10 mouse cellular contexts compared by ENCODE assay signal in the genomic region with DNA sequence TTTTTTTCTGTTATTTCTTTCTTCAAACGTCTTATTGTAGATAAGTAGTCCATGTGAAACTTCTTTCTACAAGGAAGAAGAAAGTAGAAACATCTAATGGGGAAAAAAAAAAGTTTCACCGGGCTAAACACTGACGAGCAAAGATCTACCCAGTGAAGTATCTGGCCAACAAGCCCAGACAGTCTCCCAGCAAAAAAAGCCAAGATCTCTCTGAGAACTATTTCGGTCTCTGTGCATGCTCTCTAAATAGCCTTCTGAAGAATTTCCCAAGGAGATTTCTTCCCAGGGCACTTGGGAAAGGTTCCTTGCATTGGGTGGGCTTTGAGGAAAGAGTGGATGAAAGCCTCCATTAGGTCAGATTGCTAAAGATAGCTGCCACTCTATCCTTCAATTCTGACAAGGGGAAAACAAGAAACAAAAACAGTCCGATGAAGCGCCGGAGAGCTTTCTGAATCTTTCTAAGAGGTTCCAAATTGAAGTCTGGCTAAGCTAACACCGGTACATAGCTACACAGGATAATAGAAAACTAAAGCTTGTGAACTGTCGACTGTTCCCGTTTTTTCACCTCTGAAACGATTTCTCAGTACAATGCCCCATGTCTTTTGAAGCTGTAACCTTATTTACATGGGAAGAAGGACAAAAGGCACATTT.
A peak's percentile ranks its signal among the peaks of the same experiment; 100 is the strongest.
DNase-seq lines count a peak whose midpoint lies in the region; ATAC-seq and TF ChIP-seq lines count a peak whose summit lies in the region.
"Had no signal": no experiment of that assay in that cellular context is flagged by ENCODE, and none has a peak within 500 bp of the region (broad histone marks: within the 10 kb centered on the region; RNA-seq: fewer than 3 reads in every experiment).

No protein-coding gene starts in this region.

- 40% methylated on average over 11 of the region's 11 CpGs for WGBS in forebrain, embryonic 14.5 days
- 56% methylated on average over 11 of the region's 11 CpGs for WGBS in hindbrain, postnatal 0 days

- H3K4me2 ChIP-seq in forebrain, embryonic 14.5 days (ENCODE audit: low read length), result no peak overlapping the region
- peak overlapping the region; percentile 38 for H3K4me2 ChIP-seq in hindbrain, postnatal 0 days (ENCODE audit: low read depth, low read length)
- H3K4me2 ChIP-seq: liver, embryonic 15.5 days had no signal

- H3K9me3 ChIP-seq in forebrain, embryonic 14.5 days (replicated peaks; ENCODE audit: control insufficient read depth, low read length), result no peaks in the 10 kb centered on the region
- no peaks in the 10 kb centered on the region for H3K9me3 ChIP-seq in hindbrain, postnatal 0 days (ENCODE audit: low read length)
- H3K9me3 ChIP-seq: liver, embryonic 15.5 days had no signal

- H3K9ac ChIP-seq in forebrain, embryonic 14.5 days (ENCODE audit: low read length), result no peak overlapping the region
- H3K9ac ChIP-seq in hindbrain, postnatal 0 days (replicated peaks; ENCODE audit: low read length), result no peak overlapping the region
- H3K9ac ChIP-seq: liver, embryonic 15.5 days had no signal

- H3K27ac ChIP-seq in forebrain, embryonic 14.5 days (ENCODE audit: low read depth, low read length), result no peak overlapping the region
- H3K27ac ChIP-seq in hindbrain, postnatal 0 days, result no peak overlapping the region
- H3K27ac ChIP-seq: liver, embryonic 15.5 days had no signal

- no peaks in the 10 kb centered on the region for H3K27me3 ChIP-seq in forebrain, embryonic 14.5 days (replicated peaks; ENCODE audit: control insufficient read depth, insufficient read depth, low read length)
- no peaks in the 10 kb centered on the region for H3K27me3 ChIP-seq in hindbrain, postnatal 0 days (ENCODE audit: insufficient read depth, low read length)
- H3K27me3 ChIP-seq: liver, embryonic 15.5 days had no signal

- DNase-seq in heart, adult 8-10 months (ENCODE audit: low spot score), result peak; percentile 2
- no peak for DNase-seq in heart, postnatal 4 days
- peak; percentile 70 for DNase-seq in brain, adult 2 months (ENCODE audit: low read depth, low spot score)
- peak; percentile 7 for DNase-seq in forebrain, embryonic 14.5 days (ENCODE audit: low spot score)
- DNase-seq in hindbrain, postnatal 0 days (ENCODE audit: low spot score), result no peak
- DNase-seq in cerebellum, postnatal 25 days, result no peak
- no peak for DNase-seq in yolk sac, embryonic 10.5 days (ENCODE audit: low spot score)
- DNase-seq: kidney, adult 9 months; retina, postnatal 1 day had no signal

- no peak for TF ChIP-seq CTCF in hindbrain, postnatal 0 days (IDR thresholded peaks at IDR 0.05; ENCODE audit: low read depth)

- ATAC-seq in forebrain, embryonic 14.5 days, result no peak
- ATAC-seq in hindbrain, postnatal 0 days, result no peak

- H3K4me1 ChIP-seq in forebrain, embryonic 14.5 days (ENCODE audit: control insufficient read depth, insufficient read depth, low read length), result no peaks in the 10 kb centered on the region
- H3K4me1 ChIP-seq in hindbrain, postnatal 0 days (ENCODE audit: insufficient read depth, low read length), result no peaks in the 10 kb centered on the region
- H3K4me1 ChIP-seq: liver, embryonic 15.5 days had no signal

- H3K4me3 ChIP-seq in forebrain, embryonic 14.5 days (ENCODE audit: low read depth, low read length), result no peak overlapping the region
- 0 out of 2 replicates have a peak overlapping the region, but pooled peaks have one; percentile 0 for H3K4me3 ChIP-seq in hindbrain, postnatal 0 days (ENCODE audit: low read length)
- H3K4me3 ChIP-seq: liver, embryonic 15.5 days had no signal

- H3K36me3 ChIP-seq in forebrain, embryonic 14.5 days (ENCODE audit: control insufficient read depth, insufficient read depth, low read length), result no peaks in the 10 kb centered on the region
- no peaks in the 10 kb centered on the region for H3K36me3 ChIP-seq in hindbrain, postnatal 0 days (ENCODE audit: insufficient read depth, low read length)
- H3K36me3 ChIP-seq: liver, embryonic 15.5 days had no signal

Comparison
In these comparisons a context has a peak if more than half of its experiments do, and no peak if none do; other contexts are left out.
1. DNase-seq: peak in heart, adult 8-10 months (single experiment), brain, adult 2 months (single experiment) and forebrain, embryonic 14.5 days (single experiment); none in heart, postnatal 4 days (single experiment), hindbrain, postnatal 0 days (single experiment), cerebellum, postnatal 25 days (0 of 2) and yolk sac, embryonic 10.5 days (single experiment).